Mouse (Mus musculus) limb, embryonic 10.5 days (tissue): Measurements from ENCODE around the gene Tomm34. TPM values are rescaled to one million over a fixed set of nuclear protein-coding genes. Genes with fewer than 3 reads are reported as not detected.

Experiments
- DNase-seq: peaks from one replicate; pipeline ENCODE4 v3.0.0-alpha.2; 2017; ENCODE audit warnings: low spot score
- H3K27ac ChIP-seq: fragments of 300-500 bp; sonication (generic); 2 replicates; pipeline ENCODE4 v1.5.1; 2016; ENCODE audit warnings: mild to moderate bottlenecking
- H3K27me3 ChIP-seq: fragments of 300-500 bp; sonication (generic); 2 replicates; pipeline ENCODE4 v1.6.1; 2016; ENCODE audit warnings: low read depth, mild to moderate bottlenecking; ENCODE audit not compliant: poor library complexity, severe bottlenecking
- H3K36me3 ChIP-seq: fragments of 300-500 bp; sonication (generic); 2 replicates; pipeline ENCODE4 v1.6.1; 2016; ENCODE audit warnings: mild to moderate bottlenecking, moderate library complexity
- H3K4me1 ChIP-seq: fragments of 300-500 bp; sonication (generic); 2 replicates; pipeline ENCODE4 v1.6.1; 2016
- H3K4me3 ChIP-seq: fragments of 300-500 bp; sonication (generic); 2 replicates; pipeline ENCODE4 v1.5.1; 2016; ENCODE audit warnings: mild to moderate bottlenecking, moderate library complexity
- H3K9me3 ChIP-seq: fragments of 300-500 bp; sonication (generic); replicated peaks from 2 replicates; pipeline ENCODE4 v1.6.1; 2016; ENCODE audit warnings: mild to moderate bottlenecking
- WGBS: fragments of 180-500 bp; shearing (Covaris S2); methylation state at CpG from one replicate; pipeline ENCODE4 v1.1.7; 2016; 5-methylcytosine and 5-hydroxymethylcytosine counted together
- polyA plus RNA-seq: library from polyadenylated mRNA; unstranded; fragments of >200 nt; fragmentation: Nextera tagmentation; extraction: Ambion mirVana; gene quantifications from 2 replicates; pipeline ENCODE4 v1.2.1, GENCODE M21; 2016

The Tomm34 gene
- polyA plus RNA-seq = 60.3 and 66.4 TPM in 2 replicates

- DNase-seq = peak; percentile 97
- Histone ChIP-seq H3K4me3 (peak within 1 kb of the TSS; percentile 95), H3K4me1 (peaks cover 53% of the 10 kb centered on the region), H3K27me3 (no peaks in the 10 kb centered on the region), H3K9me3 (no peaks in the 10 kb centered on the region), H3K27ac (peak within 1 kb of the TSS; percentile 95), H3K36me3 (peaks cover 22% of the 10 kb centered on the region)
- 1% methylated on average over 55 of the region's 55 CpGs for WGBS
Measured at GRCm38 (mm10) chr2:164070765-164071436, at the start of gene Tomm34. Gene Tomm34 (minus strand): TSS chr2:164071169.

- Histone ChIP-seq H3K9me3 (no peaks in the 10 kb centered on the region), H3K27me3 (no peaks in the 10 kb centered on the region), H3K4me3 (no peak overlapping the region), H3K27ac (no peak overlapping the region), H3K4me1 (peaks cover 10% of the 10 kb centered on the region), H3K36me3 (peaks cover 54% of the 10 kb centered on the region)
- DNase-seq = no peak
- WGBS = 96% methylated on average over 6 of the region's 6 CpGs
Measured at GRCm38 (mm10) chr2:164119503-164119902, 48.5 kb upstream of the Tomm34 start.

- Histone ChIP-seq H3K4me1 (peaks cover 10% of the 10 kb centered on the region), H3K27ac (peak overlapping the region; percentile 50; the same call in 1 of the 2 replicates), H3K4me3 (no peak overlapping the region), H3K9me3 (no peaks in the 10 kb centered on the region), H3K36me3 (peaks cover 43% of the 10 kb centered on the region), H3K27me3 (no peaks in the 10 kb centered on the region)
- WGBS = 84% methylated on average over 10 of the region's 10 CpGs
- DNase-seq = no peak
Measured at GRCm38 (mm10) chr2:164115531-164115930, 44.6 kb upstream of the Tomm34 start.

DNA sequence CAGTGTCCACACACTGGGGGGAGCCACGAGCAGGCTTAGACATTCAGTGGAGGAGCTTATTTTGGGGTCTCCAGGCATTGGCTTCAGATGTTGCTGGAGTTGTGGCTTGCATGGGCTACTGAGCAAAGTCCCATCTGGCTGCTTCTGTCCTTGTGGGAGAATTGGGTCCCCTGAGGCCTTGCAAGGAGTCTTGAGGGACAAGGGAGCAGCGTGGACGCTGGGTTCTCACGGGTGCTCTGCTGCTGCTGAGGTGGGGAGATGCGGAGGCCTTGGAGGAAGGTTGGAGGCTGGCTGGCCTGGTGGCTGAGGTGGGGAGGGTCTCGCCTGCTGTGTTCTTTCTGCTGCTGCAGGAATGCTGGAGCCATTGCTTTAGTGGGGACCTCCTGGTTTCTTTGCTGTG lies 43.1 kb upstream of the Tomm34 start:
- H3K4me3 ChIP-seq = no peak overlapping the region
- no peaks in the 10 kb centered on the region for H3K27me3 ChIP-seq
- DNase-seq = no peak
- WGBS = 95% methylated on average over 6 of the region's 6 CpGs
- H3K36me3 ChIP-seq = peaks cover 34% of the 10 kb centered on the region
- 0 out of 2 replicates have a peak overlapping the region, but pooled peaks have one; percentile 8 for H3K27ac ChIP-seq
- H3K4me1 ChIP-seq = peaks cover 10% of the 10 kb centered on the region
- no peaks in the 10 kb centered on the region for H3K9me3 ChIP-seq

DNA sequence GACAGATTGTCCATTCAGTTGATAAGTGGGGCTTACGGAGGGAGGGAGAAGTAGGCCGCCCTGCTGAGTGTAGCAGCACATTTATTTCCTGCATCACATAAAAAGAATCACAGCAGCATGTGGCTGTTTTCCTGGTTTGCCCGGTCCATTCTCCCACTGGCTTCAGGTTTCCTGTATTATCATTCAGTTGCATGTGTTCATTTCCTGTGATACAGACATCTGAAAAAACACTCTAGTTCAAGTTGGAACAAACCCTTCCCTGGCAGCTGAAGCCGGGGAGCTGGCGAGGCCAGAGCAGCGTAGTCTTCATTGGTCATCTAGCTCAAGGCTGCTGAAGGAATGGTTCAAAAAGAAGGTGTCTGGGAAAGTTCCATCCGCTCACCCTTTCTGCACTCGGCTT lies 40.6 kb upstream of the Tomm34 start:
- peaks cover 39% of the 10 kb centered on the region for H3K36me3 ChIP-seq
- no peak overlapping the region for H3K4me3 ChIP-seq
- peaks cover 10% of the 10 kb centered on the region for H3K4me1 ChIP-seq
- no peaks in the 10 kb centered on the region for H3K9me3 ChIP-seq
- no peak overlapping the region for H3K27ac ChIP-seq
- DNase-seq = no peak
- 91% methylated on average over 8 of the region's 8 CpGs for WGBS
- H3K27me3 ChIP-seq = no peaks in the 10 kb centered on the region

DNA sequence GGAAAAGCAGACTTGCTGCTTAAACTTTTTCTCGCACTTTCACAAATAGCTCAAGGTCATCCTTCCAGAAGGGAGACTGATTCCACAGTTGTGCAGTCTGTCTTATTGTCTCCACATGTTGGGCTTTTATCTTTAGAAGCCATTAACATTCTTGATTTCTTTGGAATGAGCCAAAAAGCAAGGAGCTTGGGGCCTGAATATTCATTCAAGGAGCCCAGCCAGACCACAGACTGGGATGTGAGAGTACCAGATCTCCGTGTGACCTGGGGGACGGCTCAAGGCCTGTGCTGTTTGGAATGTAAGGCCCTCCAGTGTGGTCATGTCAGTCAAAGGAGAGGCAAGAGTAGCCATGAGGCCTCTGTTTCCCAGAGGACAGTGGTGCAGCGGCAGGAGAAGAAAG lies 37.5 kb upstream of the Tomm34 start:
- 72% methylated on average over 4 of the region's 4 CpGs for WGBS
- no peak for DNase-seq
- no peak overlapping the region for H3K4me3 ChIP-seq
- H3K9me3 ChIP-seq = no peaks in the 10 kb centered on the region
- no peaks in the 10 kb centered on the region for H3K4me1 ChIP-seq
- no peak overlapping the region for H3K27ac ChIP-seq
- H3K27me3 ChIP-seq = no peaks in the 10 kb centered on the region
- peaks cover 61% of the 10 kb centered on the region for H3K36me3 ChIP-seq

GRCm38 (mm10) chr2:164107125-164107874 lies 36.3 kb upstream of the Tomm34 start:
- H3K4me3 ChIP-seq = no peak overlapping the region
- DNase-seq = no peak
- 79% methylated on average over 16 of the region's 16 CpGs for WGBS
- H3K27me3 ChIP-seq = no peaks in the 10 kb centered on the region
- peaks cover 70% of the 10 kb centered on the region for H3K36me3 ChIP-seq
- no peaks in the 10 kb centered on the region for H3K4me1 ChIP-seq
- no peak overlapping the region for H3K27ac ChIP-seq
- no peaks in the 10 kb centered on the region for H3K9me3 ChIP-seq

DNA sequence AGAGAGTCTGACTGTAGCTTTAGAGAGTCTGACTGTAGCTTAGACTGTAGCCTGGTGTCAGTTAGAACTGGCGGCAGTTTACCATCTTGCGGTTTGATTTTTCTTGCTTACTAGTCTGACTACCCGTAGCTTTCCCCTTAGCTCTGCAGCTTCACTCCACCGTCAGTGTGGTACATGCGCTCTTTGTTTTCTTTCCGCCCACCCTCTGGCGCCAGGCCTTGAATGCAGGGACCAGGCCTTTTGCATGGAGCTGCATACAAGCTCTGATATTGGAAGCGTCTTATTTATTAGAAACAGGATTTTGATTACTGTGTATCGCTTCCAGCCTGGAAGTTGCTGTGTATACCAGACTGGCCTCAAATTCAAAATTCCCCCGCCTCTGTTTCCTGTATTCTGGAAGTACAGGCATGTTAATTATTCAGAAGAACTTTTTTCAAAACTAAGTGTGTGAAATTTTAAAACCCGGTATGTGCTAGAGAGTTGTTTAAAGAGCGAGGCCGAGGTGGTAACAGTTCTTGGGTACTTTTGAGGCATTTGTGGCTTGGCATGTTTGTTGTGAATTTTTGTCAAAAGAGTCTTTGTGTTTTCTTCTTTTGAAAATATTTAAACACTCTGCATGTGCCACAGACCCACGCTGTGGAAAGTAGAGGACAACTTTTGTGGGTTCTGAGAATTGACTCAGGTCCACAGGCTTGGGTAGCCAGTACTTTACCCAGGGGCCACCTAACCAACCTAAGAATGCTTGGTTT lies 35.5 kb upstream of the Tomm34 start:
- H3K9me3 ChIP-seq = no peaks in the 10 kb centered on the region
- 93% methylated on average over 14 of the region's 14 CpGs for WGBS
- peaks cover 70% of the 10 kb centered on the region for H3K36me3 ChIP-seq
- H3K27me3 ChIP-seq = no peaks in the 10 kb centered on the region
- H3K27ac ChIP-seq = no peak overlapping the region
- H3K4me3 ChIP-seq = no peak overlapping the region
- no peaks in the 10 kb centered on the region for H3K4me1 ChIP-seq
- DNase-seq = no peak

GRCm38 (mm10) chr2:164103501-164103900 lies 32.5 kb upstream of the Tomm34 start:
- Histone ChIP-seq H3K9me3 (no peaks in the 10 kb centered on the region), H3K4me3 (no peak overlapping the region), H3K36me3 (peaks cover 85% of the 10 kb centered on the region), H3K27me3 (no peaks in the 10 kb centered on the region), H3K4me1 (no peaks in the 10 kb centered on the region), H3K27ac (no peak overlapping the region)
- peak; percentile 66 for DNase-seq
- WGBS = 44% methylated on average over 4 of the region's 4 CpGs

GRCm38 (mm10) chr2:164102366-164102765 lies 31.4 kb upstream of the Tomm34 start:
- H3K4me3 ChIP-seq = no peak overlapping the region
- no peaks in the 10 kb centered on the region for H3K9me3 ChIP-seq
- no peak for DNase-seq
- H3K27me3 ChIP-seq = no peaks in the 10 kb centered on the region
- 83% methylated on average over 3 of the region's 3 CpGs for WGBS
- H3K27ac ChIP-seq = no peak overlapping the region
- no peaks in the 10 kb centered on the region for H3K4me1 ChIP-seq
- peaks cover 88% of the 10 kb centered on the region for H3K36me3 ChIP-seq

GRCm38 (mm10) chr2:164101936-164102335 lies 31.0 kb upstream of the Tomm34 start:
- WGBS = 81% methylated on average over 1 of the region's 1 CpGs
- Histone ChIP-seq H3K4me1 (no peaks in the 10 kb centered on the region), H3K9me3 (no peaks in the 10 kb centered on the region), H3K4me3 (no peak overlapping the region), H3K36me3 (peaks cover 85% of the 10 kb centered on the region), H3K27me3 (no peaks in the 10 kb centered on the region), H3K27ac (no peak overlapping the region)
- DNase-seq = no peak

GRCm38 (mm10) chr2:164098603-164099250 lies 27.8 kb upstream of the Tomm34 start:
- no peak overlapping the region for H3K4me3 ChIP-seq
- peaks cover 85% of the 10 kb centered on the region for H3K36me3 ChIP-seq
- H3K4me1 ChIP-seq = no peaks in the 10 kb centered on the region
- WGBS = 95% methylated on average over 11 of the region's 11 CpGs
- no peak for DNase-seq
- H3K9me3 ChIP-seq = no peaks in the 10 kb centered on the region
- H3K27me3 ChIP-seq = no peaks in the 10 kb centered on the region
- no peak overlapping the region for H3K27ac ChIP-seq
